Mouse (Mus musculus): ENCODE measurements around the gene 1700125H20Rik.
"Not testable (repeated sequence)": the region's sequence is repeated elsewhere in the genome, so short reads cannot be mapped to it uniquely, and the experiment has no call there.

1700125H20Rik gene

GRCm38 (mm10) chr11:85170058-85170740 is at the start of gene 1700125H20Rik:
1700125H20Rik (plus strand) TSS chr11:85170404.
- in situ Hi-C loops (cut with MboI, MseI), result loop anchor here (5.0 kb wide), 1 partner anchor 87 kb away; no protein-coding TSS in a partner anchor

GRCm38 (mm10) chr11:85122073-85122472 is 48.1 kb upstream of the 1700125H20Rik start:
- in situ Hi-C loops (cut with MboI, MseI), result no loop called here

- in situ Hi-C loops (cut with MboI, MseI), result no loop called here
Measured at GRCm38 (mm10) chr11:85123267-85123992, 46.8 kb upstream of the 1700125H20Rik start.

- in situ Hi-C loops (cut with MboI, MseI), result loop anchor here (25.0 kb wide), 1 partner anchor 2011 kb away; the partner anchor contains the start of gene Trim37
Measured at GRCm38 (mm10) chr11:85126257-85127102, 43.7 kb upstream of the 1700125H20Rik start.

- in situ Hi-C loops (cut with MboI, MseI), result loop anchor here (25.0 kb wide), 1 partner anchor 2008 kb away; the partner anchor contains the start of gene Trim37
Measured at GRCm38 (mm10) chr11:85128883-85129282, 41.3 kb upstream of the 1700125H20Rik start.

GRCm38 (mm10) chr11:85131542-85131941 is 38.7 kb upstream of the 1700125H20Rik start:
- in situ Hi-C loops (cut with MboI, MseI), result loop anchor here (25.0 kb wide), 1 partner anchor 2006 kb away; the partner anchor contains the start of gene Trim37

GRCm38 (mm10) chr11:85138776-85139474 is 31.3 kb upstream of the 1700125H20Rik start:
- in situ Hi-C loops (cut with MboI, MseI), result loop anchor here (25.0 kb wide), 1 partner anchor 1998 kb away; the partner anchor contains the start of gene Trim37

- in situ Hi-C loops (cut with MboI, MseI), result loop anchor here (25.0 kb wide), 1 partner anchor 1997 kb away; the partner anchor contains the start of gene Trim37
Measured at GRCm38 (mm10) chr11:85139581-85140540, 30.3 kb upstream of the 1700125H20Rik start, which contains the start of gene Usp32. Usp32 (minus strand) TSS chr11:85140161.

- in situ Hi-C loops (cut with MboI, MseI), result no loop called here
Measured at GRCm38 (mm10) chr11:85152256-85152930, 17.8 kb upstream of the 1700125H20Rik start.

GRCm38 (mm10) chr11:85157301-85157700 is 12.9 kb upstream of the 1700125H20Rik start:
- in situ Hi-C loops (cut with MboI, MseI), result no loop called here

- in situ Hi-C loops (cut with MboI, MseI), result not testable (repeated sequence)
Measured at GRCm38 (mm10) chr11:85163014-85163413, 7.2 kb upstream of the 1700125H20Rik start.

- in situ Hi-C loops (cut with MboI, MseI), result no loop called here
Measured at GRCm38 (mm10) chr11:85164371-85164770, 5.8 kb upstream of the 1700125H20Rik start.

GRCm38 (mm10) chr11:85167503-85167902 is 2.7 kb upstream of the 1700125H20Rik start:
- in situ Hi-C loops (cut with MboI, MseI), result no loop called here

- in situ Hi-C loops (cut with MboI, MseI), result loop anchor here (5.0 kb wide), 1 partner anchor 86 kb away; no protein-coding TSS in a partner anchor
Measured at GRCm38 (mm10) chr11:85170833-85171232, 629 bp downstream of the 1700125H20Rik start.

- in situ Hi-C loops (cut with MboI, MseI), result no loop called here
Measured at GRCm38 (mm10) chr11:85175941-85176340, 5.7 kb downstream of the 1700125H20Rik start.

GRCm38 (mm10) chr11:85177761-85178160 is 7.6 kb downstream of the 1700125H20Rik start:
- in situ Hi-C loops (cut with MboI, MseI), result no loop called here

GRCm38 (mm10) chr11:85178413-85178812 is 8.2 kb downstream of the 1700125H20Rik start:
- in situ Hi-C loops (cut with MboI, MseI), result no loop called here

GRCm38 (mm10) chr11:85182617-85183283 is 12.5 kb downstream of the 1700125H20Rik start:
- in situ Hi-C loops (cut with MboI, MseI), result loop anchor here (5.0 kb wide), 1 partner anchor 255 kb away; no protein-coding TSS in a partner anchor

Measured in T-helper 2 cell (primary cell).